Mouse (Mus musculus) MEL (cell line): Measurements from ENCODE around the gene Ddx49.

Experiments used
- CTCF ChIP-seq, 3 experiments: IDR thresholded peaks in 2 of 3; conservative IDR thresholded peaks in 1 of 3; 2 replicates each; pipeline ENCODE4 v1.5.1; 2011 to 2012; ENCODE audit warnings: low read length in 3 of 3, low read depth in 2 of 3, mild to moderate bottlenecking in 2 of 3, improper control_type of control experiment in 1 of 3, inconsistent platforms in 1 of 3, mixed read lengths in 1 of 3, moderate library complexity in 1 of 3; ENCODE audit not compliant: control insufficient read depth in 1 of 3, insufficient read depth in 1 of 3, poor library complexity in 1 of 3, severe bottlenecking in 1 of 3
- EP300 ChIP-seq, 2 experiments: IDR thresholded peaks; 2 replicates each; pipeline ENCODE4 v1.6.1; 2011; ENCODE audit warnings: improper control_type of control experiment in 2 of 2, low read length in 2 of 2, low read depth in 1 of 2, mild to moderate bottlenecking in 1 of 2
- HCFC1 ChIP-seq: IDR thresholded peaks from 2 replicates; pipeline ENCODE4 v1.6.1; 2012; ENCODE audit warnings: low read depth, mild to moderate bottlenecking, inconsistent platforms, low read length, improper control_type of control experiment, moderate library complexity
- MXI1 ChIP-seq: IDR thresholded peaks from 2 replicates; pipeline ENCODE4 v1.6.1; 2011; ENCODE audit warnings: mild to moderate bottlenecking, low read depth, low read length, improper control_type of control experiment
- POLR2A ChIP-seq, 2 experiments: IDR thresholded peaks; 2 replicates each; pipeline ENCODE4 v1.6.1; 2011 to 2012; ENCODE audit warnings: low read length in 2 of 2, mild to moderate bottlenecking in 2 of 2, control low read depth in 1 of 2, improper control_type of control experiment in 1 of 2, low read depth in 1 of 2, moderate library complexity in 1 of 2; ENCODE audit not compliant: control insufficient read depth in 1 of 2, insufficient read depth in 1 of 2, poor library complexity in 1 of 2
- POLR2AphosphoS5 ChIP-seq: IDR thresholded peaks from 2 replicates; pipeline ENCODE4 v1.6.1; 2012; ENCODE audit warnings: low read depth, borderline replicate concordance, mild to moderate bottlenecking, inconsistent platforms, low read length, moderate library complexity, mixed read lengths
- RCOR1 ChIP-seq: IDR thresholded peaks from 2 replicates; pipeline ENCODE4 v1.6.1; 2012; ENCODE audit warnings: low read depth, mild to moderate bottlenecking, inconsistent platforms, low read length, improper control_type of control experiment
- SMC3 ChIP-seq: IDR thresholded peaks from 2 replicates; pipeline ENCODE4 v1.6.1; 2011; ENCODE audit warnings: low read depth, low read length, improper control_type of control experiment
- TAL1 ChIP-seq: IDR thresholded peaks from 2 replicates; pipeline ENCODE4 v1.6.1; 2012; ENCODE audit warnings: mild to moderate bottlenecking, inconsistent platforms, low read length, moderate library complexity, mixed read lengths
- TCF12 ChIP-seq: IDR thresholded peaks from 2 replicates; pipeline ENCODE4 v1.6.1; 2014; ENCODE audit warnings: low read depth, mild to moderate bottlenecking, inconsistent platforms, low read length, improper control_type of control experiment, moderate library complexity
- ZMIZ1 ChIP-seq: IDR thresholded peaks from 2 replicates; pipeline ENCODE4 v1.6.1; 2012; ENCODE audit warnings: low read depth, mild to moderate bottlenecking, inconsistent platforms, low read length, improper control_type of control experiment, moderate library complexity
- ZNF384 ChIP-seq: IDR thresholded peaks from 2 replicates; pipeline ENCODE4 v1.6.1; 2012; ENCODE audit warnings: low read depth, mild to moderate bottlenecking, inconsistent platforms, low read length, improper control_type of control experiment

- TF ChIP-seq HCFC1 (no peak), POLR2A (IDR thresholded peaks at IDR 0.05; ENCODE audit: control insufficient read depth in 1 of 2, insufficient read depth in 1 of 2, low read depth in 1 of 2, low read length in 2 of 2, poor library complexity in 1 of 2) (no peak), CTCF (IDR thresholded peaks at IDR 0.05 in 2 of 3, conservative IDR thresholded peaks at IDR 0.05 in 1 of 3; ENCODE audit: control insufficient read depth in 1 of 3, insufficient read depth in 1 of 3, low read depth in 2 of 3, low read length in 3 of 3, poor library complexity in 1 of 3, severe bottlenecking in 1 of 3) (no peak), SMC3 (no peak), TCF12 (no peak), EP300 (IDR thresholded peaks at IDR 0.05; ENCODE audit: low read depth in 1 of 2, low read length in 2 of 2) (no peak), ZNF384 (no peak), TAL1 (no peak), RCOR1 (no peak), MXI1 (peak; percentile 48; the same call in 1 of the 2 replicates), ZMIZ1 (no peak), POLR2AphosphoS5 (no peak)
Measured at GRCm38 (mm10) chr8:70313399-70313798, 11.1 kb upstream of the Ddx49 start.
